Mouse (Mus musculus) cortical plate, adult 2 months (tissue): ENCODE results near the gene Ssr4.

Source experiments
- CTCF ChIP-seq: fragments of 200-500 bp; IDR thresholded peaks from 2 replicates; pipeline ENCODE4 v1.5.1; 2011; ENCODE audit warnings: mild to moderate bottlenecking, control low read depth, low read length; ENCODE audit not compliant: insufficient read depth; ENCODE audit errors: extremely low read depth
- POLR2A ChIP-seq: fragments of 200-500 bp; IDR thresholded peaks from 2 replicates; pipeline ENCODE4 v1.6.1; 2011; ENCODE audit warnings: mild to moderate bottlenecking, low read length, control low read depth; ENCODE audit not compliant: insufficient read depth; ENCODE audit errors: extremely low read depth

- TF ChIP-seq CTCF (no peak), POLR2A (no peak)
These were observed 47.7 kb upstream of the Ssr4 start for GRCm38 (mm10) chrX:73739151-73739550.
